ENCODE assay signal across 8 mouse cellular contexts in genomic region chr6:69780330-69780729, GRCm38 (mm10).
A peak's percentile ranks its signal among the peaks of the same experiment; 100 is the strongest.
DNase-seq lines count a peak whose midpoint lies in the region; ATAC-seq and TF ChIP-seq lines count a peak whose summit lies in the region.
"Not testable (repeated sequence)": the region's sequence is repeated elsewhere in the genome, so short reads cannot be mapped to it uniquely, and the experiment has no call there.

No protein-coding gene starts in this region.

- not testable (repeated sequence) for H3K4me3 ChIP-seq in MEL (ENCODE audit: control insufficient read depth in 1 of 2, insufficient read depth in 1 of 2, low read depth in 2 of 2, low read length in 2 of 2); forebrain, embryonic 14.5 days (ENCODE audit: low read depth, low read length); hindbrain, postnatal 0 days (ENCODE audit: low read length); midbrain, postnatal 0 days (ENCODE audit: low read depth, low read length)

- not testable (repeated sequence) for TF ChIP-seq POLR2A in MEL (IDR thresholded peaks at IDR 0.05; ENCODE audit: control insufficient read depth in 1 of 2, insufficient read depth in 1 of 2, low read depth in 1 of 2, low read length in 2 of 2, poor library complexity in 1 of 2)

- peak; percentile 58 for TF ChIP-seq RAD21 in MEL (IDR thresholded peaks at IDR 0.05; ENCODE audit: low read depth, low read length)

- intact Hi-C loops in left cerebral cortex, postnatal 14 days (cut with DNase I): not testable (repeated sequence)

- H3K9ac ChIP-seq in MEL (ENCODE audit: control insufficient read depth, low read depth, low read length, poor library complexity, severe bottlenecking); forebrain, embryonic 14.5 days (ENCODE audit: low read length); hindbrain, postnatal 0 days (replicated peaks; ENCODE audit: low read length); midbrain, postnatal 0 days (replicated peaks; ENCODE audit: low read length, poor library complexity, severe bottlenecking): not testable (repeated sequence)

- H3K4me2 ChIP-seq in forebrain, embryonic 14.5 days (ENCODE audit: low read length); hindbrain, postnatal 0 days (ENCODE audit: low read depth, low read length); midbrain, postnatal 0 days (ENCODE audit: low read depth, low read length, poor library complexity, severe bottlenecking): not testable (repeated sequence)

- TF ChIP-seq CTCF in MEL (IDR thresholded peaks at IDR 0.05 in 2 of 3, conservative IDR thresholded peaks at IDR 0.05 in 1 of 3; ENCODE audit: control insufficient read depth in 1 of 3, insufficient read depth in 1 of 3, low read depth in 2 of 3, low read length in 3 of 3, poor library complexity in 1 of 3, severe bottlenecking in 1 of 3): peak; percentile 17 to 63 (median 19); a peak in 4 of 6 replicates
- TF ChIP-seq CTCF in hindbrain, postnatal 0 days (IDR thresholded peaks at IDR 0.05; ENCODE audit: low read depth): peak; percentile 51
- TF ChIP-seq CTCF in midbrain, postnatal 0 days (IDR thresholded peaks at IDR 0.05): peak; percentile 60

- not testable (repeated sequence) for H3K36me3 ChIP-seq in MEL (ENCODE audit: control insufficient read depth in 1 of 2, insufficient read depth in 2 of 2, low read length in 2 of 2); forebrain, embryonic 14.5 days (ENCODE audit: control insufficient read depth, insufficient read depth, low read length); hindbrain, postnatal 0 days (ENCODE audit: insufficient read depth, low read length); midbrain, postnatal 0 days (ENCODE audit: insufficient read depth, low read length)

- not testable (repeated sequence) for H3K9me3 ChIP-seq in MEL (replicated peaks; ENCODE audit: insufficient read depth, low read length); forebrain, embryonic 14.5 days (replicated peaks; ENCODE audit: control insufficient read depth, low read length); hindbrain, postnatal 0 days (ENCODE audit: low read length); midbrain, postnatal 0 days (ENCODE audit: low read length)

- not testable (repeated sequence) for H3K27me3 ChIP-seq in MEL (ENCODE audit: control insufficient read depth in 1 of 2, insufficient read depth in 2 of 2, low read length in 2 of 2); forebrain, embryonic 14.5 days (replicated peaks; ENCODE audit: control insufficient read depth, insufficient read depth, low read length); hindbrain, postnatal 0 days (ENCODE audit: insufficient read depth, low read length); midbrain, postnatal 0 days (ENCODE audit: insufficient read depth, low read length)

- peak; percentile 12 for DNase-seq in 416B (ENCODE audit: low read depth)
- peak; percentile 75 for DNase-seq in MEL (ENCODE audit: low read depth, low spot score)
- DNase-seq in brain, adult 2 months (ENCODE audit: low read depth, low spot score): peak; percentile 47
- peak; percentile 3 for DNase-seq in forebrain, embryonic 14.5 days (ENCODE audit: low spot score)
- peak; percentile 15 for DNase-seq in hindbrain, postnatal 0 days (ENCODE audit: low spot score)
- DNase-seq in left cerebral cortex, postnatal 14 days (ENCODE audit: low spot score in 2 of 2): peak; percentile 1 to 5
- peak; percentile 8 for DNase-seq in midbrain, postnatal 0 days (ENCODE audit: low spot score)
- DNase-seq in right cerebral cortex, postnatal 10 days (ENCODE audit: low spot score in 2 of 2): peak; percentile 17 to 20

- WGBS in forebrain, embryonic 14.5 days: 76% methylated on average over 5 of the region's 5 CpGs
- 73% methylated on average over 5 of the region's 5 CpGs for WGBS in hindbrain, postnatal 0 days
- 70% methylated on average over 5 of the region's 5 CpGs for WGBS in midbrain, postnatal 0 days

- not testable (repeated sequence) for H3K27ac ChIP-seq in MEL (ENCODE audit: control insufficient read depth, low read depth, low read length); forebrain, embryonic 14.5 days (ENCODE audit: low read depth, low read length); hindbrain, postnatal 0 days; midbrain, postnatal 0 days (ENCODE audit: low read depth, low read length)

- not testable (repeated sequence) for H3K79me2 ChIP-seq in MEL (ENCODE audit: control insufficient read depth, insufficient read depth, low read length, poor library complexity)

- ATAC-seq in forebrain, embryonic 14.5 days; hindbrain, postnatal 0 days; midbrain, postnatal 0 days (ENCODE audit: low FRiP score): not testable (repeated sequence)

- peaks cover 5 to 19% of the 10 kb centered on the region in 2 experiments; a peak in 3 of 4 replicates for H3K4me1 ChIP-seq in MEL (ENCODE audit: control insufficient read depth in 1 of 2, insufficient read depth in 2 of 2, low read length in 2 of 2)
- H3K4me1 ChIP-seq in forebrain, embryonic 14.5 days (ENCODE audit: control insufficient read depth, insufficient read depth, low read length); hindbrain, postnatal 0 days (ENCODE audit: insufficient read depth, low read length); midbrain, postnatal 0 days (ENCODE audit: insufficient read depth, low read length): not testable (repeated sequence)

- not testable (repeated sequence) for TF ChIP-seq EP300 in MEL (IDR thresholded peaks at IDR 0.05; ENCODE audit: low read depth in 1 of 2, low read length in 2 of 2)

TF ChIP-seq in MEL, 35 proteins besides CTCF, POLR2A, EP300 and RAD21:
- TF ChIP-seq ZC3H11A (IDR thresholded peaks at IDR 0.05; ENCODE audit: low read depth, low read length) (peak; percentile 47), SMC3 (IDR thresholded peaks at IDR 0.05; ENCODE audit: low read depth, low read length) (peak; percentile 51)

Comparison
In these comparisons a context has a peak if more than half of its experiments do, and no peak if none do; other contexts are left out.
1. DNase-seq: peak in every context shown above with its lines; median percentile 75 in MEL; 47 in brain, adult 2 months; 18 in right cerebral cortex, postnatal 10 days; 15 in hindbrain, postnatal 0 days; 12 in 416B; 8 in midbrain, postnatal 0 days; 3 in forebrain, embryonic 14.5 days; 3 in left cerebral cortex, postnatal 14 days.